Mouse (Mus musculus) frontal cortex, adult 2 months (tissue): ENCODE measurements around the gene Prpf38a. TPM values are rescaled to one million over a fixed set of nuclear protein-coding genes. Genes with fewer than 3 reads are reported as not detected.
A peak's percentile ranks its signal among the peaks of the same experiment; 100 is the strongest.

ENCODE experiments used
- DNase-seq, 2 experiments: peaks; one replicate each; pipeline ENCODE4 v3.0.0; 2022; ENCODE audit warnings: low spot score in 1 of 2; ENCODE audit errors: extremely low spot score in 1 of 2
- polyA plus RNA-seq: library from polyadenylated mRNA; depleted of rRNA; stranded (reverse); fragments of >200 nt; gene quantifications from 2 replicates; pipeline ENCODE4 v1.2.3, GENCODE M21; 2012; rRNA removed

Prpf38a gene
- polyA plus RNA-seq: 29.0 and 33.3 TPM in 2 replicates

GRCm38 (mm10) chr4:108578840-108579742 is at the start of gene Prpf38a, which contains the start of gene Orc1:
Prpf38a (minus strand) TSS chr4:108579336.
Orc1 (plus strand) TSS chr4:108579423.
- peak; percentile 96 to 98 for DNase-seq

- no peak for DNase-seq
These were observed 47.9 kb upstream of the Prpf38a start for GRCm38 (mm10) chr4:108627066-108627465.

- DNase-seq: no peak
These were observed 42.4 kb upstream of the Prpf38a start for GRCm38 (mm10) chr4:108621504-108621903.

GRCm38 (mm10) chr4:108620536-108620935 is 41.4 kb upstream of the Prpf38a start:
- peak in 1 of 2 experiments; percentile 21 for DNase-seq

GRCm38 (mm10) chr4:108619587-108620341 is 40.6 kb upstream of the Prpf38a start, which contains the start of gene Cc2d1b:
Cc2d1b (plus strand) TSS chr4:108619940.
- peak; percentile 84 to 91 for DNase-seq

GRCm38 (mm10) chr4:108619165-108619564 is 40.0 kb upstream of the Prpf38a start:
- DNase-seq: peak in 1 of 2 experiments; percentile 55

GRCm38 (mm10) chr4:108618586-108618985 is 39.5 kb upstream of the Prpf38a start:
- DNase-seq: no peak

- peak in 1 of 2 experiments; percentile 53 for DNase-seq
These were observed 31.8 kb upstream of the Prpf38a start for GRCm38 (mm10) chr4:108610935-108611334.

GRCm38 (mm10) chr4:108608651-108609050 is 29.5 kb upstream of the Prpf38a start:
- DNase-seq: no peak

GRCm38 (mm10) chr4:108601870-108602269 is 22.7 kb upstream of the Prpf38a start:
- DNase-seq: no peak

GRCm38 (mm10) chr4:108598306-108598705 is 19.2 kb upstream of the Prpf38a start:
- DNase-seq: no peak

- no peak for DNase-seq
These were observed 16.6 kb upstream of the Prpf38a start for GRCm38 (mm10) chr4:108595785-108596184.

- peak in 1 of 2 experiments; percentile 7 for DNase-seq
These were observed 14.2 kb upstream of the Prpf38a start for GRCm38 (mm10) chr4:108593376-108593775.

GRCm38 (mm10) chr4:108579743-108580411 is 741 bp upstream of the Prpf38a start:
- no peak for DNase-seq

- no peak for DNase-seq
These were observed 6.5 kb downstream of the Prpf38a start for GRCm38 (mm10) chr4:108572644-108573043.

GRCm38 (mm10) chr4:108565026-108565425 is 14.1 kb downstream of the Prpf38a start:
- no peak for DNase-seq

GRCm38 (mm10) chr4:108539701-108540100 is 39.4 kb downstream of the Prpf38a start:
- DNase-seq: no peak
